Mouse (Mus musculus) liver, embryonic 11.5 days (tissue): ENCODE measurements around the gene Tmem255b. TPM values are rescaled to one million over a fixed set of nuclear protein-coding genes. Genes with fewer than 3 reads are reported as not detected.
A peak's percentile ranks its signal among the peaks of the same experiment; 100 is the strongest.

ENCODE experiments used
- ATAC-seq: fragments of 200-750 bp; cut with Nextera tagmentation; replicated peaks from 2 replicates; pipeline ENCODE4 v1.8.0; 2017; ENCODE audit warnings: moderate number of reproducible peaks, mild to moderate bottlenecking, moderate TSS enrichment, moderate library complexity; ENCODE audit not compliant: low FRiP score
- DNase-seq: peaks from one replicate; pipeline ENCODE4 v3.0.0-alpha.2; 2017; ENCODE audit warnings: low spot score
- H3K27ac ChIP-seq: fragments of 300-500 bp; sonication (generic); 2 replicates; pipeline ENCODE4 v1.5.1; 2014; ENCODE audit warnings: mild to moderate bottlenecking, low read depth, low read length, control low read depth
- H3K27me3 ChIP-seq: fragments of 300-500 bp; sonication (generic); replicated peaks from 2 replicates; pipeline ENCODE4 v1.6.1; 2014; ENCODE audit warnings: low read length, mixed read lengths; ENCODE audit not compliant: control insufficient read depth, insufficient read depth
- H3K36me3 ChIP-seq: fragments of 300-500 bp; sonication (generic); 2 replicates; pipeline ENCODE4 v1.6.1; 2014; ENCODE audit warnings: mild to moderate bottlenecking, low read length, moderate library complexity, mixed read lengths; ENCODE audit not compliant: control insufficient read depth, insufficient read depth
- H3K4me1 ChIP-seq: fragments of 300-500 bp; sonication (generic); replicated peaks from 2 replicates; pipeline ENCODE4 v1.6.1; 2014; ENCODE audit warnings: low read length, mixed read lengths; ENCODE audit not compliant: control insufficient read depth, insufficient read depth
- H3K4me2 ChIP-seq: fragments of 300-500 bp; sonication (generic); 2 replicates; pipeline ENCODE4 v1.6.1; 2014; ENCODE audit warnings: mild to moderate bottlenecking, control low read depth, moderate library complexity
- H3K4me3 ChIP-seq: fragments of 300-500 bp; sonication (generic); 2 replicates; pipeline ENCODE4 v1.5.1; 2014; ENCODE audit warnings: low read depth, low read length, control low read depth
- H3K9ac ChIP-seq: fragments of 300-500 bp; sonication (generic); 2 replicates; pipeline ENCODE4 v1.6.1; 2014; ENCODE audit warnings: low read depth, low read length, control low read depth
- H3K9me3 ChIP-seq: fragments of 300-500 bp; sonication (generic); 2 replicates; pipeline ENCODE4 v1.6.1; 2016; ENCODE audit warnings: low read length, inconsistent platforms, mixed read lengths; ENCODE audit not compliant: control insufficient read depth
- WGBS: fragments of 180-500 bp; shearing (Covaris S2); extraction: QIAGEN DNeasy Blood & Tissue Kit; methylation state at CpG from one replicate; pipeline ENCODE4 v1.1.7; 2014; 5-methylcytosine and 5-hydroxymethylcytosine counted together
- polyA plus RNA-seq: library from polyadenylated mRNA; unstranded; fragments of >200 nt; fragmentation: Nextera tagmentation; extraction: Ambion mirVana; gene quantifications from 2 replicates; pipeline ENCODE4 v1.2.1, GENCODE M21; 2014

Gene Tmem255b
- polyA plus RNA-seq, 1 experiment from 2014 or later, result not detected

DNA sequence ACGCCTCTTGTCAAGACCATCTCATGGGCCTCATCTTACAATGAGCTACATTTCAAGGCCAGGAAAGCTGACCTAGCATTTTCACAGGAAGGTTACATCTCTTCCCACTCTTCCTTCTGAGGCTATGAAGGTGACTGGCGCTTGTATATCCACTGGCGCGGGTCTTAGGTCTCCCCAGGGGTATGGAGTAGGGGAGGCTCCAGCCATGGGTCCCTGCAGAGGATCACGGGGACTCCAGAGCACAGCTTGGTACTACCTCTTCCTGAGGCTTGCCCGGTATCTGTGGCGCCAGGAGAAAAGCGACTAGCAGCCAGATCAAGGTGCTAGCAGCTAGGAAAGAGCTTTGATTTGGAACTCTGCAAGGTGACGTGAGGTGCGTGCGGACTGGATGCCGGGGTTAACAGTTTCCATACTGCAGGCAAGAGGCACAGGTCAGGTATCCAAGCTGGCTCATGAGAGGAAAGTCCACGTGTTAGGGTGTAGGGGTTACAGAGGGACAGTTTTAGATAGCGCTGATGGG lies 56.6 kb downstream of the Tmem255b start:
- H3K4me3 ChIP-seq, result no peak overlapping the region
- peaks cover 42% of the 10 kb centered on the region for H3K27me3 ChIP-seq
- no peak overlapping the region for H3K4me2 ChIP-seq
- WGBS, result 72% methylated on average over 14 of the region's 14 CpGs
- DNase-seq, result no peak
- H3K27ac ChIP-seq, result no peak overlapping the region
- H3K36me3 ChIP-seq, result no peaks in the 10 kb centered on the region
- no peaks in the 10 kb centered on the region for H3K9me3 ChIP-seq
- H3K4me1 ChIP-seq, result no peaks in the 10 kb centered on the region; the same call in 1 of the 2 replicates
- ATAC-seq, result no peak
- no peak overlapping the region for H3K9ac ChIP-seq

DNA sequence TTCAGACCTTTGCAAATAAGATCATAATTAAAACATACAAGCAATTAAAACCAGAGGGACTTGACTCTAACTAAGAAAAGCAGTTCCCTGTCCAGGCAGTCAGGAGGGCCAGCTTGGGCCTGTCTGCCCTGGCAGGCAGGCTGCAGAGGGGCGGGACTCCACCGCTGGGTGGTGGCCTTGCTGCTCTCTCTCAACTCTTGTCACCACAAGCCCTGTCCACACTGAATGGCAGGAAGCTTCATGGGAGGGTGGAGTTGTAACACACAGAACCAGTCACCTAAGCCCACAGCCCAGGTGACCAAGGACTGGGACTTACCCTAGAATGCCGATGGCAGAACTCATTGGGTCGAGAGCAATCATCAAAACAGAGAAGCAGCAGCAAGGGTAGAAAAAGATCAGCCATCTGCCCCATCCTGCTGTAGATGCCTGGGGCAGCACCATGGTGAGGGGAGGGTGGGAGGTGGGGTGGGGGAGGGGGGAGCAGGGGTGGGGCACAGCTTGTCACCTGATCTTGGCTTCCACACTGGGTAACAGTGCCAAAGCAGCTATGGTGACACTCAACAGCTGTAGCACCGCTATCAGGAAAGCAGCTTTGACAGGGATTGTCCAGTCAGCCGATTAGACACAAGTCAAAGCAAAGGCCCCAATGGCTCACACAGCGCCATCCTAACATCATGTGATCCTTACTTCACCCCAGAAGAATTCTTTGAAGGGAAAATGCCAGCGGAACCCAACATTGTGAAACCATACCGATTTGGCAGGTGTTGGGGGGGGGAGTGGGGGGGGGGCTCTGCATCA lies 57.4 kb downstream of the Tmem255b start:
- ATAC-seq (no peak), DNase-seq (no peak)
- WGBS, result 43% methylated on average over 9 of the region's 9 CpGs
- Histone ChIP-seq H3K27ac (no peak overlapping the region), H3K4me3 (no peak overlapping the region), H3K27me3 (peaks cover 42% of the 10 kb centered on the region), H3K36me3 (no peaks in the 10 kb centered on the region), H3K9ac (no peak overlapping the region), H3K4me1 (no peaks in the 10 kb centered on the region; the same call in 1 of the 2 replicates), H3K9me3 (no peaks in the 10 kb centered on the region), H3K4me2 (no peak overlapping the region)

DNA sequence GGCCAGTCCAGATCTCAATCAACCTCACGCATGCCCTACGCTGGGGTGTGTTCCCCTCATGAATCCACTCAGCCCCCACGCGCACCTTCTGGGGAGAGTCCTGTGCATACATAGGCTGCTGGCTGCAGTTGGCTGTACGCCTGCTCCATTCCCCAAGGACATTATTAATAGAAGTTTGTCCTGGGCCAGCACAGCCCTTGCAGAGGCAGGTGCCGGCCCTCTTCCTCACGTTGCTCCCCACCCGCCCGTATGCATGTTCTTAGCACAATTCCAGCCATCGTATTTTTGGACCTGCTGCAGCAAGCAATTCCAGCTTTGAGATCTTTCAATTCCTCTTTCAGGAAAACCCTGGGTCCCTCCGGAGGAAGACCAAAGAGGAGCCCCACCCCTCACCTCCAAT lies 58.0 kb downstream of the Tmem255b start:
- Histone ChIP-seq H3K36me3 (no peaks in the 10 kb centered on the region), H3K4me2 (no peak overlapping the region), H3K9me3 (no peaks in the 10 kb centered on the region), H3K27me3 (peaks cover 42% of the 10 kb centered on the region), H3K9ac (no peak overlapping the region), H3K27ac (no peak overlapping the region), H3K4me3 (no peak overlapping the region), H3K4me1 (no peaks in the 10 kb centered on the region; the same call in 1 of the 2 replicates)
- ATAC-seq, result no peak
- no peak for DNase-seq
- WGBS, result 58% methylated on average over 11 of the region's 11 CpGs

GRCm38 (mm10) chr8:13493858-13494631 lies 59.1 kb downstream of the Tmem255b start, which contains the start of gene Gas6:
Gene Gas6 (minus strand): TSS chr8:13494490.
- no peak within 1 kb of the TSS for H3K9ac ChIP-seq
- ATAC-seq (peak; percentile 63), DNase-seq (peak; percentile 58)
- whole genome bisulfite sequencing, result 2% methylated on average over 63 of the region's 64 CpGs
- H3K4me2 ChIP-seq, result peak within 1 kb of the TSS; percentile 88
- H3K4me3 ChIP-seq, result peak within 1 kb of the TSS; percentile 48
- H3K27me3 ChIP-seq, result peaks cover 42% of the 10 kb centered on the region
- H3K4me1 ChIP-seq, result no peaks in the 10 kb centered on the region; the same call in 1 of the 2 replicates
- H3K27ac ChIP-seq, result no peak within 1 kb of the TSS
- no peaks in the 10 kb centered on the region for H3K9me3 ChIP-seq
- no peaks in the 10 kb centered on the region for H3K36me3 ChIP-seq

GRCm38 (mm10) chr8:13501221-13501620 lies 66.2 kb downstream of the Tmem255b start:
- Histone ChIP-seq H3K4me3 (no peak overlapping the region), H3K9ac (no peak overlapping the region), H3K27me3 (no peaks in the 10 kb centered on the region), H3K4me2 (no peak overlapping the region), H3K4me1 (no peaks in the 10 kb centered on the region), H3K36me3 (no peaks in the 10 kb centered on the region), H3K27ac (no peak overlapping the region), H3K9me3 (no peaks in the 10 kb centered on the region)
- WGBS, result 75% methylated on average over 3 of the region's 3 CpGs
- DNase-seq (no peak), ATAC-seq (no peak)

GRCm38 (mm10) chr8:13503936-13504606 lies 69.1 kb downstream of the Tmem255b start:
- Histone ChIP-seq H3K27ac (no peak overlapping the region), H3K27me3 (no peaks in the 10 kb centered on the region), H3K36me3 (no peaks in the 10 kb centered on the region), H3K4me2 (no peak overlapping the region), H3K9me3 (no peaks in the 10 kb centered on the region), H3K4me1 (no peaks in the 10 kb centered on the region), H3K4me3 (no peak overlapping the region), H3K9ac (no peak overlapping the region)
- ATAC-seq (no peak), DNase-seq (no peak)
- 66% methylated on average over 8 of the region's 8 CpGs for WGBS

DNA sequence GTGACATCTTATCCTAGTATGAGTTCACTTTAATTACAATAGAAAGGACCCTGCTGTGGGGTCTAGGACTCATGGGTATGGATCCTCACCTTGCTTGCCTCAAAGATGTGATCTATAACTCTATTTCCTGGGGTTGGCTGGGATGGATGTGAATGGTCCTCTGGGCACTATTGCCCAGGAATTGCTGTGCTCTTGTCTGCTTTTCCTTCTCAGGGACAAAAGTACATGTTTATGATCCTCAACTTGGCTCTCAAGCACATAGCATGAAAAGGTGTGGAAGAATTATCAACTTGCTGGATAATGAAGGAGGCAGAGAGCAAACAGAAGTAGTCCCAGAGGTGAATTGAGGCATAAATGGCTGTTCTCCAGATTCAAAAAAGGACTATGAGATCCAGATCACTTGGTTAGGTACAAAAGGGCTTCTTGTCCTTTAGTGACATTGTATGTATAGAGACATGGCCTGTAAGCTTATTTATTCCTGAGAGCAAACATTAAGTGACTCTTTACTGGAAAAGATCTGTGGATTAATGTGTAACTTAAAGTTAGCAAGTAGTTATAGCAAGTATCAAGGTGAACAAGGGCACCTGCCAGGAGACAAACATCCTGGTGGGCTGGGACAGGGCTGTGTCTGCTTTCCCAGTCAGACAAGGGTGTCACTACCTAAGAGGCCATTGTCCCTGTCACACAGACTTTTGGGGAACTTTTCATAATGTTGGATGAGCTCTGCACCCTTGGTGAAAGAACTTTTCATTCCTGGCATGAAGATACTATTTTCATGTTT lies 70.1 kb downstream of the Tmem255b start:
- Histone ChIP-seq H3K4me2 (no peak overlapping the region), H3K4me3 (no peak overlapping the region), H3K36me3 (no peaks in the 10 kb centered on the region), H3K27me3 (no peaks in the 10 kb centered on the region), H3K9ac (no peak overlapping the region), H3K9me3 (no peaks in the 10 kb centered on the region), H3K27ac (no peak overlapping the region), H3K4me1 (no peaks in the 10 kb centered on the region)
- ATAC-seq, result no peak
- DNase-seq, result no peak

- Histone ChIP-seq H3K36me3 (no peaks in the 10 kb centered on the region), H3K27ac (no peak overlapping the region), H3K4me3 (no peak overlapping the region), H3K4me2 (no peak overlapping the region), H3K27me3 (no peaks in the 10 kb centered on the region), H3K4me1 (no peaks in the 10 kb centered on the region), H3K9ac (no peak overlapping the region), H3K9me3 (no peaks in the 10 kb centered on the region)
- ATAC-seq (no peak), DNase-seq (no peak)
- 43% methylated on average over 4 of the region's 4 CpGs for WGBS
Observed at GRCm38 (mm10) chr8:13506849-13507248, 71.9 kb downstream of the Tmem255b start.
